Mouse (Mus musculus): ENCODE results near the gene Gm17387.
A peak's percentile ranks its signal among the peaks of the same experiment; 100 is the strongest.
"Not testable (repeated sequence)": the region's sequence is repeated elsewhere in the genome, so short reads cannot be mapped to it uniquely, and the experiment has no call there.

Gm17387 gene

DNA sequence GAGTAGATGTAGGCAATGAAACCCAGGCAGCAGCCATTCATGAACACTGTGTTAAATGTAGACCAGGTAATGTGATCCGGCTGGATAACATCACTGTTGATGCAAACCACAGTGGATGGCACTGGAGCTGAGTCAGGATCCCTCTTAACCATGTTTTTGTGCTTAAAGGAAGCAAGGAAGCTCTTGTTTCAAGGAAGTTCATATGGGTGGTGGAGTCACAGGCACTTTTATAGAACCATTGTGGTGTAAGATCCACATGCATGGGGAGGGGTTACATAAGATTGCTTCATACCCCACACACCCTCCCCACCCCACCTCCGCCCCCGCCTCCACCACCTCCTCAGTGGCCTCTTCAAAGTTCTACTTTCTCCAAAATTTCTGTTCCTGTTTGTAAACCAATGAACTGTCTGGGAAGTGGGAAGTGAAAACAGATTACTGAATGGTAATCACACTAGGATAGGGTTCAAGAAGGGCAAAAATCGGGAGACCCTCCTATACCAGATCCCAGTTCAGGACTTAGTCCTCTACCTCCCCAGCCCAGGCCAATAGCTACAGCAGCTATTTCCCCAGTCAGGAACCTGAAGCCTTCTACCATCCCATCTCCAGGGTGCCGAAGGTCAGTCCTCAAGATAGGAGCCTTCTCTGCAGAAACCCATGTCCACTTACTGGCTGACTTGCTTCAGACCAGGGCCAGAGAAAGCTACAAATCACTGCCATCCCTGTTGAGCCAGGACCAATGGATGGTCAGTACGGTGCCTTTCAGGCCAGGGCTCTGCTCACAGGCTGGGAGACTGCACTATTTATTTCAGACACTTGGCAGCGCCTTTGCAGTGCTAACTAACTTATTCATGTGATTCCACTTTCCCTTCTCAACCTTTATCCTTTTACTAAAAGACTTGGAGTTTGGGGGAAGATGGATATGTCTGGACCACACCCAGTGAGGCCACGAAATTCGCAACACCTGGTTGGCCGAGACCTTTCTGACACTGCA is 11.9 kb upstream of the Gm17387 start:
- DNase-seq: no peak

DNA sequence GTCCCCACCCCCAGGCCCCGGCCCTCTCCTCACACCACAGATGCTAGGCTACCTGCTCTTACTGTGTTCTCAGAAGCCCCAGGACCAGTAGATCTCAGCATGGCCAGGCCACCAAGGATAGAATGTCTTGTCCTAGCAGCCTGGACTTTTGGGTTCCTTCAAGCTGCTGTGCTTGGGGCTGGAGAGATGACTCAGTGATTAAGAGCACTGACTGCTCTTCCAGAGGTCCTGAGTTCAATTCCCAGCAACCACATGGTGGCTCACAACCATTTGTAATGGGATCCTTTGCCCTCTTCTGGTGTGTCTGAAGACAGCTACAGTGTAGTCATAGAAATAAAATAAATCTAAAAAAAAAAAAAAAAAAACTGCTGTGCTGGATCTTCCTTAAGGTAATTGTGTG is 11.1 kb upstream of the Gm17387 start, which contains the start of gene Ifitm6:
Gene Ifitm6 (minus strand): TSS at position 101 of the 400 bp plus-strand sequence.
- DNase-seq: not testable (repeated sequence)

DNA sequence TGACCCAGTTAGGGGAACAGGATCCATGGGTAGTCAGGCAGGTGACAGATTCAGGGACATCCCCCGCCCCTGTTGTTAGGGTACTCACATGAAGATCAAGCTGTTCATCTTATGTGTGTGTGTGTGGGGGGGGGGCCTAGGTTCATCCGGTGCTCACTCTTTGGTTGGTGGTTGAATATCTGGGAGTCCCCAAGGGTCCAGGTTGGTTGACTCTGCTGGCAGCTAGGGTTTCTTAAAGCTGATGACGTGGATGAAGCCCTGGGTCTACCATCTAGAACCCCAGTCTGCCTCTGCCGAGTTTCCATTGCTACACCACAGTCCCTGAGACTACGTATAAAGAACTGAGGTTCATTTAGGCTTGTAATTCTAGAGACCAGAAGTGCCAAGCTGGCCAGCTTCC is 9.9 kb upstream of the Gm17387 start:
- no peak for DNase-seq

DNA sequence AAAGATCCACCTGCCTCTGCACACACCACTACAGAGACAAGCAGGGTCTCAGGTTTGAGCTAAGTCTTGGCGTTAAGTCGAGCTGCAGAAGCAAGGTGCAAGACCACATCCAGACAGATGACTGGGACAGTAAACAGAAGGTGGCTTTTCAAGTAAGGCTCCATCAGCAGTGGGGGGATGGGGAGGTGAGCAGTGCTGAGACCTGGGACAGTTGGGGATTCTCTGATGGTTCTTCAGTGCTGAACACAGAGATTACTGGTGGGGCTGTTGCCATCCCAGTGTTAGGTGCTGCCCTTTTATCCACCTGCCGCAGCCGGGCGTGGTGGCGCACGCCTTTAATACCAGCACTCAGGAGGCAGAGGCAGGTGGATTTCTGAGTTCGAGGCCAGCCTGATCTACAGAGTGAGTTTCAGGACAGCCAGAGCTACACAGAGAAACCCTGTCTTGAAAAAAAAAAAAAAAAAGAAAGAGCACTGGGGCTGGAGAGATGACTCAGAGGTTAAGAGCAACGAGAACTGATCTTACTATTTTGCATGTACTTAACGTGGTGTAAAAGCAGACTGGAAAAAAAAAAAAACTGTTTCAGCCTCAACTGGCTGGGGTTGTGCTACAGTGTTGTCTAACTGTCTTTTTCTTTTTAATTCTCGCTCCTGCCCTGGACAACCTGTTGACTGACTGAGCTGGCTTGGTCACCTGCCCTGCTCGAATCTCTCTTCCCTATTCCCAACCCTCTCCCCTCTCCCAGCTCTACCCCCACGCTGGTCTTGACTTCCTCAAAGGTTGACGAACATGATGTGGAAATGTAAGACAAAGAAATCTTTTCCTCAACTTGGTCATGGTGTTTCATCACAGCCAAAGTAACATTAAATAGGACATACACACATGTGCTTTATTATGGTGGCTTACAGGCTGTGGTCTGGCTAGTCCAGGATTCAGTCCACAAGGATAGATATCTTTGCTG is 7.2 kb upstream of the Gm17387 start:
- DNase-seq: no peak

DNA sequence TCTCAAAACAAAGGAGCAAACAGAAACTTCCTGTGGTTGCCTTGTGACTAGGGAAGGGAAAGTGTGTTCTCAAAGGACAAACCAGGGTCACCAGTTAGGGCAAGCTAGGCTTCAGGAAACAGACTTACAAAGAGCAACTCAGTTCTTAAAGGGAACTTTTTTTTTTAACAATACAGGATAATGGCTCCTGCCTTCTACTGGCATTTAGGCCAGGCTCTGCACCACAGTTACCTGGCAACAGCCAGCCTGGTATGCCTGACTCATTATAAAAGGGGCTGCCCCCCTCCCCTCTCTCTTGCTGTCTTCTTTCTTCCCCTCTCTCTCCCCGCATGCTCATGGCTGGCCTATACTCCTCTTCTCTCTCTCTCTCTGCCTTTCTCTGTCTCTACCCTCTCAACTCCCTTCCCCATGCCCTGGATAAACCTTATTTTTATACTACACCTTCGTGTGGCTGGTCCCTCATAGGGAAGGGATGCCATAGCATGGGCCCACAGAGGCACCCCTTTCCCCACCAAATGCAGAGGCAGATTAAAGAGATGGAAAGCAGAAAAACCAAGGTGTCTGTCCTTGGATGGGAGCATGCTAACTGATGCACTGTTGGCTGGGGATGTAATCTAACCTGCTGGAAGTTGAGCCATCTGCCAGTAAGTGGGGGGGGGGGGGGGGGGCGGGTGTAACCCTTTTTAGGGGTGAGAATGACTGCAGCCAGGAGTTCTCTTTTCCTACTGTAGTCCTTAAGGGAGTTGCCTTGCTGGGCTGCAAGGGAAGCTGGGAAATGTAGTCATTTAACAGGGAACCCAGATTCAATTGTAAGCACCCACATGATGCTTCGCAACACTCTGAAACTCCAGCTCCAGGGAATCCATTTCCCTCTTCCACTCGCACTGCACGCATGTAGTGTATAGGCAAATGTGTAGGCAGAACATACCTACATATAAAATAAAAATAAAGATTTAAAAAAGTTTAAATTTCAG is 3.8 kb upstream of the Gm17387 start:
- DNase-seq: no peak

DNA sequence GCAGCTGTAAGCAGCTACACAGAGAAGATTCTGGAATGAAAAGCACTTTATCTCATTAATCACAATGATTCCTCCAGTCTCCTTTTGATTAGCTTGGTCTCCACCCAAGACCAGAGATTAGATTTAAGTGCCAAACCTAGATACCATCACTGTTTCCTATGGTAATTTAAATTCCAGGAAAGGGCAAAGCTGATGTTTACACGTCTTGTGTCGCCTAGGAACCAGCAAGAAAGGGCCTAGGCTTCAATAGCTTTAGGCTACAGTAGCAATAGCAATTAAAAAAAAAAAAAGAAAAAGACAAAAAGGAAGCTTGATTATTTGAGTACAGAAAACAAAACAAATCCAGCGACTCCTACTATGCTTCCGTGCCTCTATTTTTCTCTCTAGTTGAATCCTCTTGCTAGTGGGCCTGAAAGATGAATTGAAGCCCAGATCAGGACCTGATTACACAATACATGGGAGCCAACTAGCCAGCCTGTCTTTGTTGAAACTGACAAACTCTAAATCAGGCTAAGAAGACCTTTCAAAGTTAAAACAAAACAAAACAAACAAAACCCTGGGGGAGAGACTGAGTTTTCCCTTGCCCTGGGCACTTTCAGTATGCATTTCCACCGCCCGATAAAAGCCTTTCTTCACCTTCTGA is 2.7 kb upstream of the Gm17387 start:
- DNase-seq: no peak

DNA sequence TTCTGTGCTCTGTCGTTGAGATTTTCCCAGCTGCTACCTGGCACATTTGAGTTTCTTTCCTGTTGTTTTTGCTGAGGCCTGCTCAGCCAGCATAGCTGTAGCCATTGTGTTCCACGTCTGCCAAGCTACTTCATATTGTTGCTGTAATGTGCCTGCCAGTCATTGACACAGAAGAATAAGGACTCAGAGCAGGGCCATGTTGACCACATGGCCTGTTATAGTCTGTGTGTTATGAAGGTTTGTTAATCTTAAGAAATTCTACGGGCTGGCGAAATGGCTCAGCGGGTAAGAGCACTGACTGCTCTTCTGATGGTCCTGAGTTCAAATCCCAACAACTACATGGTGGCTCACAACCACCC is 2.2 kb upstream of the Gm17387 start:
- DNase-seq: no peak

DNA sequence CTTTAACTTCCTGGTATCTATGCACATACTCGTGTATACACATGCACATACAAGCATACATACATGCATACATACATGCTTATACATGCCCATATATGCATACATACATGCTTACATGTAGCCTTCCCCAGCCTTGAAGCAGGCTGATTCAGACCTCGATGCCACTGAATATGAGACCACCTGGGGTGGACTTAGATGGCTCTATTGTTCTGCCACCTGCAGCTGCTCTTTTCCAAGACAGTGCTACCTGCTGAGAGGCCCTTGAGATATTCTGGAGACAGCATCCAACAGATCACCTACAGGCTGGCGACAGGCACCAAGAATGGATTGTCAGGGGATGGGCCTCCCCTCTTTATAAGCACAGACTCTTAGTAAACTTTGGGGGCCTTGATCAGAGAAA is 1.5 kb downstream of the Gm17387 start:
- DNase-seq: no peak

DNA sequence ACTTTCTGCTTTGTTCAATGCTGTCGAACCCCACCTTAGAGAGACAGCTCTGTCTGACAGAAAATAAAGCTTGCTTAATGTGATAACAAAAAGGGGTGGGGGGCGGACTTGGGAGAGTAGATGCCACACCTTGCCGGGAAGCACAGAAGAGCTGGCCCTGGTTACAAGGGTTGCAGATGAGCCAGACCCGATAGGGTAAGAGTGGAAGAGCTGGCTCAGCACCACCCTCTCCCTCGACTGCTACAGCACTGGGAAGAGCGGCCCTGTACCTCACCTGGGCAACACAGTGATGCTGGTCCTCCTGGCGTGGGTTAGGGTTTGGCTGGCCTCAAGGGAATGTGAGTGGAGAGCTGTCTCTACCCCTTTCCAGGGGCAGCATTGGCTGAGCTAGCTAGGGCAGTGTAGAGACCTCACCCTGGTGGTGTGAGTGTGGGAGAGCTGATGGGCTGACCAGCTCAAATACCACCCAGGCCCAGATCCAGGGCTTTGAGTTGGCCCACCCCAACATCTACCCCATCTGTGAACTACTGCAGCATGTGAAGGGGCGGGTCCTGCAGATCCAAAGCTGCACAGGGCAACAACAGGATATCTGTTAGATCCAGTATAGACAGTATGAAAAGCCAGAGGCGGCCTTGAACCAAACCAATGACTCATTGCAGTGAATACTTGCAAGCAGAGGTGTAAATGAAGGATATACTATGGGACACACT is 3.7 kb downstream of the Gm17387 start:
- no peak for DNase-seq

DNA sequence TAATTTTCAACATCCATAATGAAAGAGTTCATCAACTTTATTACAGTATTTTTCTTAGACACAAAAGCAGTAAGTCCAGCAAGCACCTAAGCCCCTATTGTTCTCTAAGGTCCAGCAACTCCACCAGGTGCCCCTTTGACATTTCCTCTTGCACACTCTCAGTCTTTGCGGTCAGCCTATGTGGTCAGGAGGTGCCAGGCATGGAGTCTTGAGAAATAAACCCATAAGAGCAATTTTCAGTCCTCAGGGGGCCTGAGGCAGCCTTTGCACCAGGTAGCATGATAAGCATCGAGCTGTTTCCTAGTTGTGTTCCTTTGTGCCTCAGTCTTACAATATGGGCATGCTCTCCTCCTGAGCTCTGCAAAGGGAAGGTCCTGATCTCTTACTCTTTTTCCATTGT is 7.7 kb downstream of the Gm17387 start:
- DNase-seq: not testable (repeated sequence)

DNA sequence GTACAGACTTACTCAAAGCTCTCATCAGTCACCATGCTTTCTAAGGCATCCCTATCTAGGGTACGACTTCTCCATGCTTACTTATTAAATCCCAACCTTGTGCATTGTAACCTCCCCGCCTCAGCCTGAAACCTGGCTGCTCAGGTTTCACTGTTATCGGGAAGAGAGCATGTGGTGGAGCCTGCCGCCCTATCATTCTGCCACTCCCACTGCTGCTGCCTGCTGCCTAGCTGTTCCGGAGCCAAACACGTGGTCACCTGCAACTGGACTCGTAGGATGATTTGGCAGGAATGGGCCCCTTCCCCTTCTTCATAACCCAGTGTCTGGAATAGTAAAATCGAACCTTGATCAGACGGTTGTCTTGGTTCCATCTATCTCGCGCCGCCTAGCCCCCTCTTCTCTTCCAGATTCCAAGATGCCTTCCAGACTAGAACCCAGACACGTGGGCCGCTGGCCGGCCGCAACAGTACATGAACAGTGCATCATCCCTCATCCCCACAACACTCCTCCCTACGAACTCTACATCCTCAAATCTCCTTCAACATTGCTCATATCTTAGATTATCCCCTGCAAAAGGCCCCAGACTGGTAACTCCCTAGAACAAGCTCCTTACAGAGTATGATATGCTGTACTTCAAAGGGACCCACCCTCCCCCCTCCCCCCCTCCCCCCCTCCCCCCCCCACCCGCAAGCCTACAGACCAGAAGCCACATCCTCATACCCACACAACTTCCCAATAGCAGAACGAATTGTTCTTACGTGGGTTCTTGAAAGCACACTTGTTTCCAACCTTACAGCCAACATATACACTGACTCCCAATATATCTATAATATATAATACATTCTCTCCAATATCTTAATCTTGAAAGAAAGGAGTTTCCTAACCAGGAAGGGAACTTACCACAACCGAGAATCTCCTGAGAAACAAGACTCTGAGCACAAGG is 9.4 kb downstream of the Gm17387 start:
- DNase-seq: no peak

DNA sequence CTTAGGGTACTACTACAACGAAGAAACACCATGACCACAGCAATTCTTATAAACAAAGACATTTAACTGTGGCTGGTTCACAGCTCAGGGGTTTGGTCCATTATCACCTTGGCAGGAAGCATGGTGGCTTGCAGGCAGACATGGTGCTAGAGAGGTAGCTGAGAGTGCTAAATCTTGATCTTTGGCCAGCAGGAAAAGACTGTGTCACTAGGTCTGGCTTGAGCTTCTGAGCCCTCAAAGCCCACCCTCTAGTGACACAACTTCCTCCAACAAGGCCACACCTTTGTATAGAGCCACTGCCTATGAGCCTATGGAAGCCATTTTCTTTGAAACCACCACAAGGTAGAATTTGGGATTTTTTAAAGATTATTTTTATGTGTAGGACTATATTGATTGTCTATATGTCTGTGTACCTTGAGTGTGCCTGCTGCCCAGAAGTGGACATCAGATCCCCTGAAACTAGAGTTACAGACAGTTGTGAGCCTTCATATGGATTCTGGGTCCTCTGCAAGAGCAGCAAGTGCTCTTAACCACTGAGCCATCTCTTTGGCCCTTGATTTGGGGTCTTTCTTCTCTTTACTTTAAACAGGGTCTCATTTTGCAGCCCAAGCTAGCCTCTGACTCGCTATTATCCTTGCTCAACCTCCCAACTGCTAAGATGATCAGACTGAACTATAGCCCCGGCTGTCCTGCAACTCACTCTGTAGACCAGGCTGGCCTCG is 10.6 kb downstream of the Gm17387 start:
- DNase-seq: no peak

DNA sequence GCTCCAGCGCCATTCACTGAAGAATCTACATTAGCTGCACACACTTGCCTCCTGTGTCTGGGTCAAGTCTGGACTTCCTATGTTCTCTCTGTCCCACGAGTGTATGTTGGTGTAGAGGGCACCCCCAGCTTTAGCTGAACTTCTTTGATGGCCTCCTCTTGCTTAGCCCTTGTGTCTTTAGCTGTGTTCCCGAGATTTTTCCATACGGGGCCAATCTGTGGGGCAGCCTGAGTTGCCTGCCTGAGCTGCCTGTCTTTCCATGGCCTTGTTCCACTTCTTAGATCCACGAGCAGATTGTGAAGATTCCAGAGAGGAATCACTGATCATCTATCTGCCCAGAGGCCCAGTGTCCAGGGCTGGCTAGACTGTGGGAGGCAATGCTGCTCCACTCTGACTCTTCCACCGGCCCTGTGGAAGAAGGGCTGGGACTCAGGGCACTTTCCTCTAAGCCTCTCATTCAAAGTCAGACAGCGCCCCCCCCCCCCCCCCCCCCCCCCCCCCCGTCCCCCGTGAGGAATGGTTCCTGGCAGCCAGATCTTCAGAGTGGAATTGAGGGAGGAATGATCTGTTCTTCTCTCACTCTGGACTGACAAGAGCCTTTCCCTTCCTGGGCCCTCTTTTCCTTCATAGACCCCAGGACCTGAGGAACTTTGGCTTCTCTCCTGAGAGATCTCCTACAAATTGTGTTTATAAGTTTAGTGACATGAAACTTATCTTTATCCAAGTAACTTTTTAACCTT is 12.1 kb downstream of the Gm17387 start:
- no peak for DNase-seq

DNA sequence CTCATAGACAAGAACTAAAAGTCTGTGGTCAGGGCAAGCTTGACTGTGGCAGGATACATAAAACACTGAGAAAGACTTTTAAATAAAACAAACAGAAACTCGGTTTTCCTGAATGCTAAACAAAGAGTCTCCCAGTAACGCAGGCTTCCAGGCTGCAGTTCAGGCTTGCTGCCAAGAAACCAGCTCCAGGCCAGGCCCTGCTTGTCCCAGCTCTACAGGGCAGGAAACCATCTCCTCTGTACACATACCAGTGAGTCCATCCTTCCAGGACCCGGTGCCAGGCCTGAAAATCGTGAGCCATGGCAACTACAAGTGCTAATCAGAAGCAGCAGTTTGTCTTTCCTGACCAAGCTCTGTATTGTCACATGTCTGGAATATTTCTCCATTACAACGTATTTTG is 12.7 kb downstream of the Gm17387 start:
- peak; percentile 84 to 91 for DNase-seq

DNA sequence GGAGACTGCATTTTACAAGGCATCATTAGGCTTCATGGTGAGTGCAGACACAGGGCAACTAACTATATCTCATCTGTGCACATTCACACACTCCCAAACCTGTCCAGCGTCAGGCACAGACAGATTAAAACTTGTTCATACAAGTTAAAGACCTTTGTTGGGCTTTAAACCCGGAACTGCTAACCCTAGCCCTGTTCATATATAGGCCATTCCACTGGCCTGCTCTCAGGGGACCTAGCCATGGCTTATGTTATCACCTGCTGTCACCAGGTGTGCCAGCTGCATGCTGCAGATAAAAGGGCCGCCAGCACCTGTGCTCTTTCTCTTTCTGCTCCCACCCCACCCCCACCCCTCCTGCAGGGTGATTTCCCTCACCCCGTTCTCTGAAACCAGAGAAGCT is 13.6 kb downstream of the Gm17387 start:
- no peak for DNase-seq

DNA sequence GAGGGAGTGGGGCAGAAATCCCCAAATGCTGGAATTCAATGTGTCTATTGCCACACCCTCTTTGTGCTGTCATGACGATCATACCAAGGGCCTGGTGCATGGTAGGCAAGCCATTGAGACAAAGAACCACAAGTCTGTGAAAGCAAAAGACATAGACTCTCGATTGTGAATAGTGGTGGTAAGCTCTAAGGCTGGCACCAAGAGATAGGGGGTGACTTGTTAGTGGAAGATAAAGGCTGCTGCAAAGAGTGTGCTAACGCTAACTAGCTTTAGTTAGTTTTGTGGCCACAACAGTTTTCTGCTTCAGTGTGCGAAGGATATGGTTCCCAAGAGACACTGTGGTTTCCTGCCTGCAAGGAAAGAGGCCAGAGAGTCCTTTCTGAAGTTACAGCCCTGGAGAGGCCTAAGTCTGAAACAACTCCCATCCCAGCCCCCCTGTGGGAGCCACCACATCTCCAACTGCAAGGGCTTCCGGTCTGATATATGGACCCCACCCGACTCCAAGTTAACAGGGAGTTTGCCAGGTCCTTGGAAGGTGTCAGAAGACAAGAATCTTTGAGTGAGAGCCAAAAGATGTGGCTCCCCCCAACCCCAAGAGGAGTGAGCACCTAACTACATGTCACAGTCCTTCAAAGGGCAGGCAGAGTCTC is 18.1 kb downstream of the Gm17387 start:
- DNase-seq: peak; percentile 20 to 38

DNA sequence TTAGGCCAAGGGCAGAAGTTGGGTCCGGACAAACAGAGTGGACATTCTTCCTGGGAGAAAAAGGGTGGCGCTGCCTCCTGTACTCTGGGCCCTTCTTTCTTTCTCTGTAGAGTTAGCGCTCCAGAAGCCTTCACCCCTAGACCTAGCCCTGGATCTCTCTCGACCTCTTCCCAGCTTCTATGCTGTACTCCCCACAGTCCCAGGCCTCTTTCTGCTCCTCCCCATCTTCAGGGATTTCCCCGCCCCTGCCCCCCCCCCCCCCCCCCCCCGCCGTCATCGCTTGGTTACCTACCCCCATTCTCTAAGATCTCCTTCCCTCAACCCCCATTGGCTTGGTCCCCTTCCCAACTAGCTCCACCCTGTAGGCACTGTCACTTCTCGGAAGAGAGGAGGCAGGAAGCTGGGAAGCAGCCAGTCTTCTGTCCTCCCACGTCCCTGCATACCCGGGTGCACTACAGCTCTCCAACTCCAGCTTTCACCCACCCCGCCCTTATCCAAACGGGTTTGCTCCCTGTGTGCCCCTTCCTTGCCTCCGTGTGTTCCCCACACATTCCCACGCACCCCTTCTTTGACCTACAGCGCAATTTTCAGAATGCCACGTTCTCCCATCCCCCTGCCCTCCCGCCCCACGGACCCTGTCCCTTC is 18.8 kb downstream of the Gm17387 start:
- peak; percentile 90 to 92 for DNase-seq

Data from lung, adult 18-20 months (tissue).